Mouse (Mus musculus) forebrain, postnatal 0 days (tissue): Measurements from ENCODE around the gene Tmprss6. TPM values are rescaled to one million over a fixed set of nuclear protein-coding genes. Genes with fewer than 3 reads are reported as not detected.

Experiments
- ATAC-seq: fragments of 200-750 bp; cut with Nextera tagmentation; 2 replicates; pipeline ENCODE4 v1.8.0; 2017; ENCODE audit warnings: mild to moderate bottlenecking, moderate library complexity
- DNase-seq: peaks from one replicate; pipeline ENCODE4 v3.0.0-alpha.2; 2015
- H3K27ac ChIP-seq: fragments of 300-500 bp; sonication (generic); 2 replicates; pipeline ENCODE4 v1.5.1; 2014; ENCODE audit warnings: low read depth, mild to moderate bottlenecking, antibody characterized with exemption, low read length, moderate library complexity, mixed read lengths
- H3K27me3 ChIP-seq: fragments of 300-500 bp; sonication (generic); 2 replicates; pipeline ENCODE4 v1.6.1; 2014; ENCODE audit warnings: mild to moderate bottlenecking, low read length, mixed read lengths; ENCODE audit not compliant: insufficient read depth
- H3K36me3 ChIP-seq: fragments of 300-500 bp; sonication (generic); 2 replicates; pipeline ENCODE4 v1.6.1; 2014; ENCODE audit warnings: mild to moderate bottlenecking, moderate library complexity; ENCODE audit not compliant: insufficient read depth
- H3K4me1 ChIP-seq: fragments of 300-500 bp; sonication (generic); 2 replicates; pipeline ENCODE4 v1.6.1; 2014; ENCODE audit warnings: antibody characterized with exemption; ENCODE audit not compliant: insufficient read depth
- H3K4me2 ChIP-seq: fragments of 300-500 bp; sonication (generic); 2 replicates; pipeline ENCODE4 v1.6.1; 2014; ENCODE audit warnings: low read depth, mild to moderate bottlenecking, moderate library complexity
- H3K4me3 ChIP-seq: fragments of 300-500 bp; sonication (generic); 2 replicates; pipeline ENCODE4 v1.5.1; 2014; ENCODE audit warnings: low read depth, low read length, mixed read lengths
- H3K9ac ChIP-seq: fragments of 300-500 bp; sonication (generic); 2 replicates; pipeline ENCODE4 v1.6.1; 2014; ENCODE audit warnings: mild to moderate bottlenecking
- H3K9me3 ChIP-seq: fragments of 300-500 bp; sonication (generic); 2 replicates; pipeline ENCODE4 v1.6.1; 2016; ENCODE audit warnings: low read length
- CTCF ChIP-seq: sonication (generic); IDR thresholded peaks from 2 replicates; pipeline ENCODE4 v1.5.1; 2016; ENCODE audit warnings: antibody characterized with exemption, control low read depth, low read depth
- WGBS: fragments of 180-500 bp; shearing (Covaris S2); extraction: QIAGEN DNeasy Blood & Tissue Kit; methylation state at CpG from one replicate; pipeline ENCODE4 v1.1.7; 2014; 5-methylcytosine and 5-hydroxymethylcytosine counted together
- polyA plus RNA-seq: library from polyadenylated mRNA; unstranded; fragments of >200 nt; fragmentation: Nextera tagmentation; extraction: Ambion mirVana; gene quantifications from 2 replicates; pipeline ENCODE4 v1.2.1, GENCODE M21; 2015
- total RNA-seq: library from RNA; depleted of rRNA; stranded (reverse); fragments of >200 nt; gene quantifications from 2 replicates; pipeline ENCODE4 v1.2.3, GENCODE M21; 2014

Tmprss6 gene
- total and polyA plus RNA-seq, 2 experiments from 2014 or later = 0.07 to 0.19 TPM

DNA sequence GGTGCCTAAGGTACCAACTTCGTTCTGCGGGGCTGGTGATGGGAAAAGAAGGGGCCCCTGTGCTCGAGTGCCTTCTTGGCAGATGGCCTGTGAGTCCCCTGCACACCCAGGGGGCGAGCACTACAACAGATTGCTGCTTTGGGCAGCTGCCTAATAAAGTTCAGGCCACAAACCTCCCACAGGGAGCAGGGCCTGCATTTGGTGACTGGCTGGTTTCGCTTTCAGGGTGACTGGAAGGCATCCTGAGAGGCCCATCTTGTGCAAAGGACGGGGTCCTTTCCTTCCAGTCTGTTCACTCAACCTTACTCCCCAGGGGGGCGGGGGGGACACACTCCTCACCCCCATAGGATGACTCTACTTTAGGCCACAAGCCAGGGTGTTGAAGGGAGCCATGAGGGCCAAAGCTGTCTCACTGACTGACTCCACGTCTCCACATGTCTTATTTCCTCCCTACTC lies 41.7 kb upstream of the Tmprss6 start:
- DNase-seq (no peak), ATAC-seq (no peak)
- Histone ChIP-seq H3K36me3 (no peaks in the 10 kb centered on the region), H3K4me3 (no peak overlapping the region), H3K9ac (no peak overlapping the region), H3K9me3 (no peaks in the 10 kb centered on the region), H3K27me3 (no peaks in the 10 kb centered on the region), H3K4me2 (no peak overlapping the region), H3K27ac (no peak overlapping the region), H3K4me1 (no peaks in the 10 kb centered on the region)
- WGBS = 63% methylated on average over 8 of the region's 8 CpGs
- TF ChIP-seq CTCF = no peak

DNA sequence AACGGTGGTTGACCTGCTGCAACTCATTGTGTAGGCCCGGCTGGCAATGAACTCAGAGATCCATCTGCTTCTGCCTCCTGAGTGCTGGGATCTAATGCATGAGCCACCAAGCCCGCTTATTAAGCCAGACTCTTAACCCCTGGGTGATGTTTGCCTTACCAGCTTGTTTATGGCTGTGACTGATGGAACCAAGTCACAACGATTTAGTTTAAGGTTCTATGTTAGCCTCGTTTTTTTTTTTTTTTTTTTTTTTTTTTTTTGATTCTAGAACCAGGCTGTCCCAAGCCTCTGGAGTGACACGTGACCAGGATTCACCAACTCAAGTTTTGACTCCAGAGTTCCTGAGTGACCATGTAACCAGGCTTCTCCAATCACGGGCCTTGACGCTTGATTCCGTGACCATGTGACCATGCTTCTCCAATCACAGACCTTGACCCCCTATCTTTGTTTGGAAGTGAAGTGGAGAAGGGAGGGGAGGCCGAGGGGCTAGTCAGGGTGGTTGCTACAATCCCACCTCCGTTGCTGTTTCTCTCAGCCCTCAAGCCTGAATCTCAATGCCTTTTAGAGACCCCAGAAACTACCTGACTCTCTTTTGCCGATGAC lies 41.0 kb upstream of the Tmprss6 start:
- 47% methylated on average over 12 of the region's 12 CpGs for WGBS
- TF ChIP-seq CTCF = no peak

DNA sequence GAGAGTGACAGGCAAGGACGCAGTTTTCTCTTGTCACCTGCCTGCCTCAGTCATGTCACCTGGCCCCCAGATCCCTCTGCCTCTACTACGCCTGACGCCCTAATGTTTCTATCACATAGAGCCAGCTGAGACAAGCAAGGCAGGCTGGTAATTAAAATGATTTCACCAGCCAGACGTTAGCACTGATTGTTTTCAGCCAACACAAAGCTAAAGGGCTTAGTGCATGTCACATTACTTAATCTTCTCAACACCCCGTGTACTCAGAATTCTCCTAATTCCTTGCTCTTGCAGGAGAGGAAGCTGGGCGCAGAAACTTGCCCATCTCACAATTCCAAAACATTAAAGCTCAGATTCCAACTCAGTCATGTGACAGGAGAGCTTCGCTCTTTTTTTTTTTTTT lies 40.0 kb upstream of the Tmprss6 start:
- TF ChIP-seq CTCF = no peak
- no peak overlapping the region for H3K9ac ChIP-seq
- H3K4me1 ChIP-seq = no peaks in the 10 kb centered on the region
- H3K9me3 ChIP-seq = no peaks in the 10 kb centered on the region
- ATAC-seq = no peak
- H3K27me3 ChIP-seq = no peaks in the 10 kb centered on the region
- no peaks in the 10 kb centered on the region for H3K36me3 ChIP-seq
- no peak overlapping the region for H3K27ac ChIP-seq
- H3K4me3 ChIP-seq = no peak overlapping the region
- no peak for DNase-seq
- no peak overlapping the region for H3K4me2 ChIP-seq
- 37% methylated on average over 7 of the region's 7 CpGs for WGBS

More for the DNA sequence above, 41.0 kb upstream of the Tmprss6 start:
- no peak overlapping the region for H3K9ac ChIP-seq
- H3K36me3 ChIP-seq = no peaks in the 10 kb centered on the region
- no peak overlapping the region for H3K27ac ChIP-seq
- H3K9me3 ChIP-seq = no peaks in the 10 kb centered on the region
- DNase-seq (no peak), ATAC-seq (no peak)
- H3K4me1 ChIP-seq = no peaks in the 10 kb centered on the region
- no peak overlapping the region for H3K4me3 ChIP-seq
- H3K4me2 ChIP-seq = no peak overlapping the region
- H3K27me3 ChIP-seq = no peaks in the 10 kb centered on the region

DNA sequence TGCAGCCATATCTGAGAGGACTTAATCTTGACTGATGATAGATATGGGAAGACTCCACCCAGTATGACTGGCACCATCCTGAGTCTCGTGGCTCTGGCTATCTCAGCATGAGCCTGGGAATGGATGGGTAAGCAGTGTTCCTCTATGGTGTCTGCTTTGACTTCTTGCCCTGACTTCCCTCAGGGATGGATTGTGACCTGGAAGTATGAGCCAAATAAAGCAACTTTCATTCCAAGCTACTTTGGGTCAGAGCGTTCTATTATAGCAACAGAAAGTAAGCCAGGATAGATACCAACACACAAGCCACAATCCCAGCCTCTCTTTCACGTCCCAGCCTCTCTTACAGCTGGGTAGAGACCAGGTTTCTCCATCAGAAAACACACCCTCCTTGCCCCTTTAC lies 37.1 kb upstream of the Tmprss6 start:
- Histone ChIP-seq H3K36me3 (no peaks in the 10 kb centered on the region), H3K9me3 (no peaks in the 10 kb centered on the region), H3K4me1 (no peaks in the 10 kb centered on the region), H3K4me2 (no peak overlapping the region), H3K4me3 (no peak overlapping the region), H3K27ac (no peak overlapping the region), H3K27me3 (no peaks in the 10 kb centered on the region), H3K9ac (no peak overlapping the region)
- no peak for TF ChIP-seq CTCF
- DNase-seq (no peak), ATAC-seq (no peak)
- WGBS = 83% methylated on average over 3 of the region's 3 CpGs

GRCm38 (mm10) chr15:78504816-78505215 lies 36.4 kb upstream of the Tmprss6 start:
- Histone ChIP-seq H3K9me3 (no peaks in the 10 kb centered on the region), H3K27me3 (no peaks in the 10 kb centered on the region), H3K27ac (no peak overlapping the region), H3K4me3 (no peak overlapping the region), H3K9ac (no peak overlapping the region), H3K36me3 (no peaks in the 10 kb centered on the region), H3K4me1 (no peaks in the 10 kb centered on the region), H3K4me2 (no peak overlapping the region)
- whole genome bisulfite sequencing = 95% methylated on average over 5 of the region's 5 CpGs
- ATAC-seq = no peak
- TF ChIP-seq CTCF = no peak
- DNase-seq = no peak

GRCm38 (mm10) chr15:78504013-78504412 lies 35.6 kb upstream of the Tmprss6 start:
- no peak for TF ChIP-seq CTCF
- Histone ChIP-seq H3K27me3 (no peaks in the 10 kb centered on the region), H3K4me3 (no peak overlapping the region), H3K9ac (no peak overlapping the region), H3K9me3 (no peaks in the 10 kb centered on the region), H3K27ac (no peak overlapping the region), H3K4me1 (no peaks in the 10 kb centered on the region), H3K4me2 (no peak overlapping the region), H3K36me3 (no peaks in the 10 kb centered on the region)
- no peak for ATAC-seq
- no peak for DNase-seq
- 83% methylated on average over 1 of the region's 1 CpGs for WGBS

DNA sequence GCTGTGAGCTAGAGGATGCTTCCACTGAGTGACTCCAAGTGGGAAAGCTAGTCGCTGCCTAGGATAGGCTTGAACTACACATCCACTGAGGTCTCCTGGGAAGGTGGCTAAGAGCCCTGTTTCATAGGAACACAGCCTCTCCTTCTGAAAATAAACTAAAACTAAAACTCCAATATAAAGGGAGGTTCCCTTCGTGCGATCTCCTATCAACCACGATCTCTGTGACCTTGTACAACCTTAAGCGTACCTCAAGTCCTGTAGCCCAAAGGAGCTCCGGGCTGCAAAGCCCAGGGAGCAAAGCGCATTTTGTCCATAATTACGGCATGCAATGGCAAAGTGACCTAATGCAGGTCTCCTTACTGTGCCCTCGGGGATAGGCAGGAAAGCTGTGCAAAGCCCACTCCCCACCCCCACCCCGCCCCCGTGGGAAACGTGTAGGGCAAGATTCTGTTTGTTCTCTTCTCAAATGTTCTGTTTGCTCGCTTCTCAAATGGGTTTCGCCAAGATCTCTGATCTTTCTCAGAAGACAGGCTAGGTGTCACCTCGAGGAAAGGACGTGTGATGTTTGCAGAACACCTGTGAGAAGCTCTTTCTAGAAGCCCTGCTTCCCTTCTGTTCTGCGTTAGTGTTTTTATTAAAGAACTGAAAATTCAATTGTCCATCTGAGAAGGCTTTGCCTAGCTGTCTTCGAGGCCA lies 34.2 kb upstream of the Tmprss6 start:
- no peaks in the 10 kb centered on the region for H3K27me3 ChIP-seq
- no peak for TF ChIP-seq CTCF
- 90% methylated on average over 18 of the region's 18 CpGs for WGBS
- no peak overlapping the region for H3K9ac ChIP-seq
- no peaks in the 10 kb centered on the region for H3K9me3 ChIP-seq
- no peak overlapping the region for H3K4me3 ChIP-seq
- no peak overlapping the region for H3K27ac ChIP-seq
- H3K4me1 ChIP-seq = no peaks in the 10 kb centered on the region
- ATAC-seq (no peak), DNase-seq (no peak)
- H3K36me3 ChIP-seq = no peaks in the 10 kb centered on the region
- H3K4me2 ChIP-seq = no peak overlapping the region
